Mouse (Mus musculus) small intestine, adult 2 months (tissue): Measurements from ENCODE around the gene Lhfp.

Source experiments
- CTCF ChIP-seq: fragments of 200-500 bp; IDR thresholded peaks from 2 replicates; pipeline ENCODE4 v1.5.1; 2012; ENCODE audit warnings: low read depth, mild to moderate bottlenecking, control low read depth, inconsistent platforms, low read length, moderate library complexity, mixed read lengths; ENCODE audit not compliant: insufficient replicate concordance, insufficient read length; ENCODE audit errors: extremely low read depth
- POLR2A ChIP-seq: fragments of 200-500 bp; IDR thresholded peaks from 2 replicates; pipeline ENCODE4 v1.6.1; 2012; ENCODE audit warnings: low read depth, mild to moderate bottlenecking, control low read depth, inconsistent platforms, low read length, moderate library complexity

- TF ChIP-seq CTCF (no peak), POLR2A (no peak)
Observed at GRCm38 (mm10) chr3:53204348-53204984, 163.1 kb downstream of the Lhfp start.
